Mouse (Mus musculus): ENCODE measurements at regions not wholly inside any gene's neighbourhood (a gene's known extent, or its start where the extent isn't known, plus 50 kb on each side); places are given as distances from the start of the nearest gene placed in this dataset.
"Not testable (repeated sequence)": the region's sequence is repeated elsewhere in the genome, so short reads cannot be mapped to it uniquely, and the experiment has no call there.

DNA sequence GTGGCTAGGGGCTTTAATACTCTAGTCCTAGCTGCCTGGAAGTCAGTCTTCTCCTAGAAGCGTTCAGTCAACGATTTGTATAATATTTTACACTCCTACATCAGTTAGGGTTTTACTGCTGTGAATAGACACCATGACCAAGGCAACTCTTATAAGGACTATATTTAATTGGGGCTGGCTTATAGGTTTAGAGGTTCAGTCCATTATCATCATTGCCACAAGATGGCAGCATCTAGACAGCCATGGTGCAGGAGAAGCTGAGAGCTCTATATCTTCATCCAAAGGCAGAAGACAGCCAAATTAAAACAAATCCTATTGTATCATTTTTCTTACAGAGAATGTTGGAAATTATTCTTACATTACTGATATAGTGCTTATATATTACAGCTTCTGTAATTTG lies 167.0 kb upstream of the Ndn start:
- no peak for DNase-seq
- intact Hi-C loops (cut with DNase I): no loop called here

DNA sequence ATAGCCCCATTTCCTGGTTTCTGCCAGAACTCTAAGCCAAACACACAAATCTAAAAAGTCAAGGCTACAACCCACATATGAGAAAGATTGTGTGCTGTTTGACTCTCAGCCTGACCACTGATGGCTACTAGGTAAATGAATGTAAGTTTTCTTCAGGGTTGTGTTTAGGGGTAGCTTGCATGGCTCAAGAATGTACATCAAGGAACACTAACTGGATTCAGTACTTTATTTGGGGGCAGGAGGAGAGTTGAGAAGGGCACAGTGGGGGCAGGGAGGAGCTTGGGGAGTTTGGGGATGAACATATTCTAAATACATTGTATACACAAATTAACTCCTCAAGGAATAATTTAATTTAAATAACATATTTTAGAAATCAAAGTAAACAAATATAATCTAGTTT lies 137.8 kb upstream of the Ndn start:
- intact Hi-C loops (cut with DNase I): no loop called here
- no peak for DNase-seq

DNA sequence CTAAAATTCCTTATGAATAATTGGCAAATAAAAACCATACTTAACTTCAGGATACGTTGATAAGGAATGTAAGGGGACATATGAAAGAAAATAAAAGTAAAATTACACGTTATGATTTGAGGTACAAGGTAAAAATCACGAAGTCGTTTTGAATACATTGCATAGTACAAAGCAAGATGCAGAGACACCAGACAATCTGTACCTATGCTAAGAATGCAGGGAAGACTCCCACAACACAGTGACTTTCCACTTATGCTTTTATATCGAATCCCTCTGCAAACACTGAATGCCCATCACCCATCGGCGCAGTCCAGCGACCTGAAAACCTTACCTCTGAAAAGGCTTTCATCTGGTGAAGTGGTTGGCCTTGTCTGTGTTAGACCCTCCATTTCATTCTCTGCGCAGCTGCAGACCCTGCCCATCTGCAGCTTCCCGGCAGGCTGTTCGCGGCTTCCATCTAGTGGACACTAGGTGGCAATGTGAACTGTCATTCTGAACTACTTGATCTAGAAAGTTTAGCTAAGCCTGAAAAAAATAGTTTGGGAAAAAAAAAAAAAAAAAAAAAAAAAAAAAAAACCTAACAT lies 137.2 kb upstream of the Ndn start:
- DNase-seq: peak in 1 of 2 experiments; percentile 4
- intact Hi-C loops (cut with DNase I): no loop called here

DNA sequence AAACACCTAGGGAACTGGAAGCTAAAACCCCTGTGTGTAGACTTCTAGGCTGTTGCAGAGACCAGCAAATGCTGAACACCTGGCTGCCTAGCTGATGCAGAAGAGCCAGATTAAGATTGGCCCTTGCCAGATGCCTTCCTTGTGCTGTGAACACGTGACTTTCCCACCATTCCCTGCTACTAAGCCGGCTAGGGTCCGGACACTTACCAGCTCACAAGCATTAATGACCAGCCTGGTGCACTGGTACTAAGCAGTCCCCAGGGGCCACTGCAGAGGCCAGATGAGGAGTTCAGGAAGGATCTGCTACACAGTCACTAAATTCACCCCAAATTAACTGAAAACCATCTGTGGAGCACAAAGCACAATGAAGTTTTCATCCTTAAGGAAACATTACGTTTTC lies 121.2 kb upstream of the Ndn start:
- peak; percentile 2 to 10 for DNase-seq
- intact Hi-C loops (cut with DNase I): no loop called here

DNA sequence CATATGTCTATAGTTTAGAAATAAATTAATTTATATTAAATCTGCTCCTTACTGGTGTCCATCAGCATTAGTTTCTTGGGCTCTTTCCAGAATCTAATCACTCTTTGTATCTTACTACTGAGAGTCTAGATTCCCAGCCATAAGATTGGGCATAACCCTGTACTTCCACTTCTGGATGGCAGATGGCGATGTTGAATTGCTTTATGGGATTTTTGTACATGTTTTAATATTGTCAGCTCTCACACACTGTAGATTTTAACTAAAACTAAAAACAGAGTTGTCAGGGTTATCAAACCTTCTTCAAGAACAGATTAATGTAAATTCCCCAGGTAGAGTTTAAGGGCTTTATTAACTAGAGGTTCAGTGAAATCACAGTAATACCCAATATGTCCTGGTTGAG lies 118.6 kb upstream of the Ndn start:
- peak in 1 of 2 experiments; percentile 15 for DNase-seq
- intact Hi-C loops (cut with DNase I): loop anchor here (2.0 kb wide), 1 partner anchor 149 kb away; the partner anchor contains the start of gene Magel2

DNA sequence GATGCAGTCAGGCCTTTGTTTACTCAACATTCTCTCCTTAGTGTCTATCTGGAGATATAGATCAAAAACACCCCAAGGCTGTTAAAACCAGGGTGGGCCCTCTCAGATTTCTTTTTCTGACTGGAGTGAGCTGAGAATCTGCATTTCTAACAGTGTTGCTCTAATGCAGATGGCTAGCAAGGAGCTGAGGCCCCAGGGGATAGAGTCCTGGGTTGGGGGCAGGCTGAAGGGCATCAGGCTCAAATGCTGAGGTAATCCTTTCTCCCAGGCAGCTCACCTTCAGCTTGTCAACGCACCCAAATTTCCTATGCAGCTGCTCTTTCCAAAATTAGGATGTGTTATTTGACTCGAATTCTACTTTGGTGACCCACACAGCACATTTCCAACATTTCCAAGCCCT lies 115.7 kb upstream of the Ndn start:
- DNase-seq: no peak
- intact Hi-C loops (cut with DNase I): no loop called here

DNA sequence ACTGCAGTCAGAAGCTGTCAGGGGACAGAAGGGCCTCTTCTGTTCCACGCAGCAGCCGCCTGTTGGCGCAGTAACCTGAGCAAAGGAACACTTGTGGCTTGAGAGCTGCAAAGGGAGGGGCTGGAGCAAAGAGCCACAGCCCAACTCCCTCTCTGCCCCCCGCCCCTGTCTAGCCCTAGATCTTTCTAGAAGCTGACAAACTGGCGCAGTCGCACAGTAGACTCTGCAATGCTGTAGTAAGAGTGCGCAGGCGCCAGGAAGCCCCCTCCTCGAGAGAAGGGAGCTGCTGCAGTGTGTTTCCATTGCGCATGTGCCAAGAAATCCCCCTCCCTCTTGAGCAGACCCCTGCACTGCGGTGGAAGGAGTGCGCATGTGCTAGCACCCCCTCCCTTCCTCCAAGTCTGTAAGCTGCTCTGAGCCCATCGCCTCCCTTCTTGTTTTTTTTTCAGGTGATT lies 115.2 kb upstream of the Ndn start:
- intact Hi-C loops (cut with DNase I): no loop called here

DNA sequence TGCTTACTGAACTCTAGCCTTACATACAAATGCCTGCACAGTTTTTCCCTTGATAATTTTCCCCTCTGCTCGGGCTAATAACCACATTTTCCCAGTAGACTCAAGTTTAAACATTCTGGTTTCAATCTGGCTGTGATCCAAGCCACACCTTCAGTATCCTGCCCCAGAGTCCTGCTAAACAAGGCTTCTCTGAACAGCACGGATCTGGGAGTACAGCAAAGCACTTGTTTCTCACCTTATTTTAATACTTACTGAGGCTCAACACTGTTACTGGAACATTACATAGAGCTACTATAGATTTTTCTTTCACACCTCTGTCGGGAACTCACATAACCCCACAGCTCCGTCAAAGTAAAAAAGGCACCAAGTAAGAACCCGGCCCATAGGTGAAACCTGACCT lies 114.3 kb upstream of the Ndn start:
- DNase-seq: no peak
- intact Hi-C loops (cut with DNase I): no loop called here

More for the DNA sequence above, 115.2 kb upstream of the Ndn start:
- DNase-seq: no peak

DNA sequence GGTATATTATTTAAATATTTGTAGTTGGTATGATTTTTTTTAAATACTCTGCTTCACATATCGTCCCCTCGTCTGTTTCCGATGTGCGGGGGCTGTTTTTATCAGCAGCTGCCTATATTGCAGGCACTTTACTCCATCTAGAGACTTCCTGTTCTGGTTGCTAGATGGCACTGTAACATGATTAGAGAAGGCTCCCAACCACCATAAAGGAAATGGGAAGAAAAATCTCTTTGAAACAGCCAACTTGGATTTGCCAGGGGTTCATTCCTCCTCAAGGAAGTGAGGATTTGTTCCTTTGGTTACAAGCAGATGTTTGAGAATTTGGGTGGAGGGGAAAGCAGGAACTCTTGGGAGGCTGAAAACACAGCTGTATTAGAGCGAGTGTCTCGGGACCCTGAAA lies 112.3 kb upstream of the Ndn start:
- intact Hi-C loops (cut with DNase I): no loop called here
- DNase-seq: no peak

DNA sequence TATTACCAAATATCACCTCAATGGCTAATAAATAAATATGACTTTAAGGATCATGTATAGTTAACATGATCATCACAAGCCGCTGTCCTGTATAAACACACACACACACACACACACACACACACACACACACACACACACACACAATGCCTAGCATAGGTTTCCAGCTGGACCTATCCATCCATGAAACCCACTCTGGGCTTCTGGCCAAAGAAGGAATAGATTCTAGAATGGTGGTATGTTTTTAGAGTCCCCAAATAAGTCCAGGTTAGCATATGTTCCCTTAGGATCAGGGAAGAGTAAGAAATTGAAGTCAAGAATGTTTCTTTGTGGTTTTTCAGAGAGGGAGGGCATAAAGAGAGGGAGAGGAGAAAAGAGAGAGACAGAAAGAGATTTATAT lies 110.6 kb upstream of the Ndn start:
- intact Hi-C loops (cut with DNase I): no loop called here

DNA sequence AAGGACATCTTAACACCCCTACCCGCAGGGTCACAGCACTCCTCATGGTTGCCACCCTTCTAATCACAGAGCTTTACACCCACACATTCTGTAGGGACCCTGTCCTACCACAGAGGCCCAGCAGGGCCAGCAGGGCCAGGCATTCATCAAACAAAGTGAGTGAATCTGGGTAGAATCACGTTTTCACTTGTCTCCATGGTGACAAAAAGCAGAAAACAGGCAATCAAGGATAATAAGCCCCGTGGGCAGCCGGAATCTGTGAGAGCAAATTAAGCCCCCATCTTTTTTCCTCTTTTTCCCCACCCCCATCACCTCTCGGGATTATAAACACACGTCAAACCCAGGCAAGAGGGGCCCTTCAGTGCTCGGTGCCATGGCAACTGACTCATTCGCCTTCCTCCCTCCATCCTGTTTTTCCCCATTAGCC lies 84.7 kb upstream of the Ndn start:
- intact Hi-C loops (cut with DNase I): no loop called here
- no peak for DNase-seq

More for the DNA sequence above, 110.6 kb upstream of the Ndn start:
- DNase-seq: no peak

DNA sequence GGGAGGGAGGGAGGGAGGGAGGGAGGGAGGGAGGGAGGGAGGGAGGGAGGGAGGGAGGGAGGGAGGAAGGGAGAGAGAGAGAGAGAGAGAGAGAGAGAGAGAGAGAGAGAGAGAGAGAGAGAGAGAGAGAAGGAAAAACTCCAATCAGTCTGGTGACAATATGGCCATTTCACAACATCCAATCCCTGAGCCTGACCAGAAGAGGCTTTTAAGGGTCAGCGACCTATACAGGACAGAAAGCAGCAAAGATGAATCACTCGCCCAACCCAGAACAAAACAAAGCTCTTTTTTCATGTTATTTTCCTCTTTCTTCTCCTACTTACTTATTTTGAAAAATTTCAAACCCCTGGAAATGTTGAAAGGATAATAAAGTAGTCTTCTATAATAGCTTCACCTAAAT lies 84.2 kb upstream of the Ndn start:
- DNase-seq; intact Hi-C loops (cut with DNase I): not testable (repeated sequence)

DNA sequence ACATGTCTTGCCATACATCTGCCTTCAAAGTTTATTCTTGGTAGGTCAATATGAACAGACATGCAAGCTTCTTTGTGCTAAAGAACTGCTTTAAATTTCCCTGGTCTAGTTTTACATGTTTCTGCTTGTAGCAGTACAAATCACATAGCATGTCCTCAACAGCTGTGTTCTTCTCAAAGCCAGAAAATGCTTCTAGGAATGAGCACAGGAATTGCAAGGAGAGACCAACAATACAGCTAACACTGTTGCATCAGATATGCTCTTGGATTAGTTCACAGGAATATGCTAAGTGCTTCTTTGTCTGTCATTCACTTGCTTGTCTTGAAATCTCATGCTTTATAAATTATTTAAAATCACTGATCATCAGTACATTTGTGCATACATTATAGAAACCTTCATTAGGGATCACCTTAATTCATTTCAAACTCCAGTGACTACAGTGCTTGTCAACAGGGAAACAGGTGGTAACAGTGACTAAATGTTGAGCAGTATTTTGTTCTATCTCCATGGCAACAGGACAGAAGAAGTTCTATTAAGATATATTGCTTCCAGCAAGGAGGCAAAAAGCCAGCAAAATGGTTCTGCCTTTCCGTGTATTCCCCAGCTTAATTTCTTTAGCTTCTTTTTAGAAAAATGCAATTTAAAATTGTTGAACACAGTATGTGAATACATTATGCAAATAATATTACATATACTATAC lies 77.1 kb upstream of the Ndn start:
- DNase-seq: no peak
- intact Hi-C loops (cut with DNase I): no loop called here

DNA sequence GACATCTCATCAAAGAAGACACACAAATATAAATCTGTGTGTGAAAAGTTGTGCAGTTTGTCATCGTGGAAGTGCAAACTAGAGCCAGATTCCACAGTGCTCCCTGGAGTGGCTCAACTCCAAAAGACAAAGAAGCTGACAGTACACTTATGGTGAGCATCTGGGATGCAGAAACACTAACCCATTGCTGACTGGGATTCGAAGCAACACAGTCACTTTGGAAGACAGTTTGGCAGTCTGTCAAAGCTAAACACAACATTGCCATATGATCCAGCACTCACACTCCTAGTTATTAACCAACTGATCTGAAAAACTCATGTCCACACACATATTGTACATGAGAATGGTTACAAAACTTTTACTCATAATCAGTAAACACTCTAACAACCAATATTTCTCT lies 70.2 kb upstream of the Ndn start:
- no peak for DNase-seq
- intact Hi-C loops (cut with DNase I): no loop called here

DNA sequence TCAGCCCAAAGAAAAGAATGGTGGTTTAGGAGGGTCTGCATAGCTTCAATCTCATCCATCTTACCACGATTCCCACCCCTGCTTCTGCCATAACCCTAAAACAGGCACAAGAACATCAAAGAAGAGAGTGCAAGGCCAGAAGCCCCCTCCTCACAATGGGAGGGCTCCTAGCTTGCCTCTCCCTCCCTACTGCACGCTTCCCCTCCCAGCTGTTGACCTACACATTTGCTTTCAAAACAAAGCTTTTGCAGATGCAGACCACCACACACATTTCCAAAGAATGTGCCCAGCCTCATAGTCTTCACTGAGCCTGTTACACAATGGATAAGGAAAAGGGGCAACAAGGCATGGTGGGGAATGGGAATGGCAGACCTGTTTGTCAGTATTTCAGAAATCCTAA lies 67.9 kb upstream of the Ndn start:
- intact Hi-C loops (cut with DNase I): no loop called here
- no peak for DNase-seq

DNA sequence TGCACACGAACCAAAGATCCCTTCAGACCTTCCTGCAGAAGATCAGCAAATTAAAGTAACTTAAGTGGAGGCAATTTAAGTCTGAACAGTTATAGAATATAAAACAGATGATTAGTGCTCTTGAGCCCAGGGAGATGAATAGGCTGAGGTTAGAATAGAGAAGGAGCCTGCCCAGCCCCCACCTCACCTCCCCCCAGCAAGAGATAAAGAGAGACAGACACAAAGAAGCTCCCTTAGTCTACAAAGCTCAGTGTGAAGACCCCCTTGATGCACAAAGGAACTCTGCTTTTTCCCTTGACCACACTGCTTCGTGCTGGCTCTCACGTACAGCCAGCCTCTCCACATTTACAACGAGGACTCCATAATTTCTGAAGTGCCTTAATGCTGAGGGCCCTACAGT lies 67.3 kb upstream of the Ndn start:
- intact Hi-C loops (cut with DNase I): no loop called here
- no peak for DNase-seq

Measured in heart, postnatal 10 days (tissue).